Comparison of ENCODE assay signal across 29 mouse cellular contexts in the genomic region with DNA sequence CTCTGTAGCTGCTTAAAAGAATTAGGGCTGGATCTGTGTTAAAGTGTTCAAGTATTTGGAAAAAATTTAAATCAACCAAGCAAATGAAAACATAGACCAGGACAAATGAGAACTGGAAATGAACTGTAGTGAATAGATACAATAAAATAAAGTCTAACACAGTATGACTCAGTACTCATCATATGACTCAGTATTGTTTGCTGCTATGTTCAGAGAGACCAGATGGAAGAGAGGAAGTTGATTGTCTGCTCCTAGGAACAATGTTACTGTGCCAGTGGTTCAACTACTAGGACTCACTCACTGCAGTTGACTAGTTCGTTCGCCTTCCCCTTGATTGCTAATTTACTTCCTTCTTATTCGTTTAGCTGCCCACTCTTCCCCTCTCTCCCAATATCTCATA.
DNase-seq lines count a peak whose midpoint lies in the region; ATAC-seq and TF ChIP-seq lines count a peak whose summit lies in the region.
"Had no signal": no experiment of that assay in that cellular context is flagged by ENCODE, and none has a peak within 500 bp of the region (broad histone marks: within the 10 kb centered on the region; RNA-seq: fewer than 3 reads in every experiment).

No protein-coding gene starts in this region.

- H3K27ac ChIP-seq in left cerebral cortex, adult 2 months: no peak overlapping the region
- H3K27ac ChIP-seq: embryonic facial prominence, embryonic 13.5 days; heart, embryonic 15.5 days; limb, embryonic 13.5 days; liver, embryonic 13.5 days; macrophage; midbrain, embryonic 10.5 days; midbrain, embryonic 15.5 days; neural tube, embryonic 15.5 days had no signal

- TF ChIP-seq CTCF in C2C12 (IDR thresholded peaks at IDR 0.05; ENCODE audit: control insufficient read depth, insufficient read depth, insufficient read length): no peak
- no peak for TF ChIP-seq CTCF in left cerebral cortex, adult 2 months (IDR thresholded peaks at IDR 0.05)

- no peaks in the 10 kb centered on the region for H3K79me3 ChIP-seq in C2C12 (ENCODE audit: low read depth)

- intact Hi-C loops in left cerebral cortex, adult 2 months (cut with DNase I): no loop called here

- H3K27me3 ChIP-seq in C2C12 (ENCODE audit: control insufficient read depth, insufficient read depth, insufficient read length): no peaks in the 10 kb centered on the region
- H3K27me3 ChIP-seq: embryonic facial prominence, embryonic 13.5 days; heart, embryonic 15.5 days; limb, embryonic 13.5 days; liver, embryonic 13.5 days; midbrain, embryonic 15.5 days; neural tube, embryonic 15.5 days; Patski had no signal

- H3ac ChIP-seq in C2C12 (ENCODE audit: control insufficient read depth, insufficient read length, low read depth): no peak overlapping the region

- peak; percentile 13 for DNase-seq in layer of hippocampus, adult 9-11 months
- no peak for DNase-seq in layer of hippocampus, postnatal 10 days (ENCODE audit: low spot score in 2 of 2)
- DNase-seq in Muller cell, postnatal 12 days (ENCODE audit: inconsistent ontology term): peak; percentile 67
- no peak for DNase-seq in left cerebral cortex, adult 2 months (ENCODE audit: extremely low spot score in 1 of 2, low spot score in 2 of 2)
- no peak for DNase-seq in left cerebral cortex, adult 11 months (ENCODE audit: low spot score)
- DNase-seq: adrenal gland, postnatal 10 days; cerebellum, adult 11-12 months; cerebellum, adult 9-11 months; gastrocnemius, postnatal 10 days; kidney, adult 18-20 months; kidney, postnatal 36 days; liver, embryonic 13.5 days; lung, adult 18-20 months; right cerebral cortex, postnatal 25 days; thymus, postnatal 4 days had no signal

- 0 out of 2 replicates have a peak, but pooled peaks have one; percentile 30 for ATAC-seq in granulocyte monocyte progenitor cell, adult 5-6 weeks (replicated peaks; ENCODE audit: poor library complexity, severe bottlenecking)
- ATAC-seq: forebrain, embryonic 16.5 days; hindbrain, embryonic 16.5 days; lung, postnatal 0 days; midbrain, embryonic 15.5 days; Patski had no signal

- no peaks in the 10 kb centered on the region for H3K79me2 ChIP-seq in C2C12 (ENCODE audit: control insufficient read depth, insufficient read depth)

- no peak overlapping the region for H3K4me3 ChIP-seq in C2C12 (ENCODE audit: insufficient read depth, poor library complexity, severe bottlenecking)
- no peak overlapping the region for H3K4me3 ChIP-seq in left cerebral cortex, adult 2 months
- H3K4me3 ChIP-seq: embryonic facial prominence, embryonic 13.5 days; erythroblast, embryonic 14.5 days; heart, embryonic 15.5 days; limb, embryonic 13.5 days; liver, embryonic 13.5 days; midbrain, embryonic 10.5 days; midbrain, embryonic 15.5 days; neural tube, embryonic 15.5 days had no signal

- peaks cover 14% of the 10 kb centered on the region for H3K36me3 ChIP-seq in C2C12 (ENCODE audit: control insufficient read depth, insufficient read depth)
- H3K36me3 ChIP-seq: liver, embryonic 13.5 days; midbrain, embryonic 10.5 days; midbrain, embryonic 15.5 days had no signal

TF ChIP-seq in C2C12, 6 proteins besides CTCF, POLR2A, EP300 and RAD21:
- no peak for TF ChIP-seq MYOG (IDR thresholded peaks at IDR 0.05; ENCODE audit: control insufficient read depth, extremely low read depth, insufficient read length)
- no peak for TF ChIP-seq MAX (IDR thresholded peaks at IDR 0.05)
- peak; percentile 39 for TF ChIP-seq USF1 (IDR thresholded peaks at IDR 0.05; ENCODE audit: low read depth)
- TF ChIP-seq CEBPB (IDR thresholded peaks at IDR 0.05; ENCODE audit: low read depth): no peak

Comparison
In these comparisons a context has a peak if more than half of its experiments do, and no peak if none do; other contexts are left out.
1. DNase-seq: peak in layer of hippocampus, adult 9-11 months (single experiment) and Muller cell, postnatal 12 days (single experiment); none in layer of hippocampus, postnatal 10 days (0 of 2), left cerebral cortex, adult 2 months (0 of 2) and left cerebral cortex, adult 11 months (single experiment).